Mouse (Mus musculus) forebrain, embryonic 14.5 days (tissue): ENCODE data around the gene Vkorc1l1. TPM values are rescaled to one million over a fixed set of nuclear protein-coding genes. Genes with fewer than 3 reads are reported as not detected.
"Not testable (repeated sequence)": the region's sequence is repeated elsewhere in the genome, so short reads cannot be mapped to it uniquely, and the experiment has no call there.

Experiments
- ATAC-seq: fragments of 200-750 bp; cut with Nextera tagmentation; 2 replicates; pipeline ENCODE4 v1.8.0; 2017; ENCODE audit warnings: mild to moderate bottlenecking, moderate library complexity
- DNase-seq: peaks from one replicate; pipeline ENCODE4 v3.0.0-alpha.2; 2015; ENCODE audit warnings: low spot score
- H3K27ac ChIP-seq: fragments of 300-500 bp; sonication (generic); 2 replicates; pipeline ENCODE4 v1.5.1; 2014; ENCODE audit warnings: low read depth, mild to moderate bottlenecking, control low read depth, low read length, moderate library complexity
- H3K27me3 ChIP-seq: fragments of 300-500 bp; sonication (generic); replicated peaks from 2 replicates; pipeline ENCODE4 v1.6.1; 2014; ENCODE audit warnings: low read length, control low read depth, mixed read lengths; ENCODE audit not compliant: control insufficient read depth, insufficient read depth
- H3K36me3 ChIP-seq: fragments of 300-500 bp; sonication (generic); 2 replicates; pipeline ENCODE4 v1.6.1; 2014; ENCODE audit warnings: low read length, control low read depth; ENCODE audit not compliant: control insufficient read depth, insufficient read depth
- H3K4me1 ChIP-seq: fragments of 300-500 bp; sonication (generic); 2 replicates; pipeline ENCODE4 v1.6.1; 2014; ENCODE audit warnings: antibody characterized with exemption, low read length, control low read depth; ENCODE audit not compliant: control insufficient read depth, insufficient read depth
- H3K4me2 ChIP-seq: fragments of 300-500 bp; sonication (generic); 2 replicates; pipeline ENCODE4 v1.6.1; 2014; ENCODE audit warnings: mild to moderate bottlenecking, control low read depth, low read length
- H3K4me3 ChIP-seq: fragments of 300-500 bp; sonication (generic); 2 replicates; pipeline ENCODE4 v1.5.1; 2014; ENCODE audit warnings: low read depth, low read length, control low read depth
- H3K9ac ChIP-seq: fragments of 300-500 bp; sonication (generic); 2 replicates; pipeline ENCODE4 v1.6.1; 2014; ENCODE audit warnings: mild to moderate bottlenecking, low read length, control low read depth, moderate library complexity
- H3K9me3 ChIP-seq: fragments of 300-500 bp; sonication (generic); replicated peaks from 2 replicates; pipeline ENCODE4 v1.6.1; 2016; ENCODE audit warnings: low read length, control low read depth, mixed read lengths; ENCODE audit not compliant: control insufficient read depth
- WGBS: fragments of 180-500 bp; shearing (Covaris S2); extraction: QIAGEN DNeasy Blood & Tissue Kit; methylation state at CpG from one replicate; pipeline ENCODE4 v1.1.7; 2014; 5-methylcytosine and 5-hydroxymethylcytosine counted together
- polyA plus RNA-seq: library from polyadenylated mRNA; unstranded; fragments of >200 nt; fragmentation: Nextera tagmentation; extraction: Ambion mirVana; gene quantifications from 2 replicates; pipeline ENCODE4 v1.2.1, GENCODE M21; 2014

Vkorc1l1 gene
- polyA plus RNA-seq, 1 experiment from 2014 or later, result 21.1 TPM

DNA sequence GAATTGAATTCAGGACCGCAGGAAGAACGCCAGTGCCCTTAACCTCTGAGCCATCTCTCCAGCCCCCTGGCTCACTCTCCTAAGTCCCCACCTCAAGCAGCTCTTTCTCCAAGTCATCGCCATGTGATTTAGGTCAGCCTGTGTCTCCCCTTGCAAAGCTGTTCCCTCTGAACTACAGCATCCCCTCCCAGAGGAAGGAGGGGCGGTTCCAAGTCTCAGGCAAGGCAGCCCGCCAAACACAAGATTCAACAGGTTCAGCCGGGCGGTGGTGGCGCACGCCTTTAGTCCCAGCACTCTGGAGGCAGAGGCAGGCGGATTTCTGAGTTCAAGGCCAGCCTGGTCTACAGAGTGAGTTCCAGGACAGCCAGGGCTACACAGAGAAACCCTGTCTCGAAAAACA, 26.3 kb upstream of the Vkorc1l1 start:
- ATAC-seq, H3K4me2 ChIP-seq, H3K4me1 ChIP-seq, DNase-seq, H3K27me3 ChIP-seq, H3K4me3 ChIP-seq, H3K9ac ChIP-seq, H3K27ac ChIP-seq, H3K36me3 ChIP-seq, H3K9me3 ChIP-seq: not testable (repeated sequence)
- WGBS, result 85% methylated on average over 11 of the region's 11 CpGs

DNA sequence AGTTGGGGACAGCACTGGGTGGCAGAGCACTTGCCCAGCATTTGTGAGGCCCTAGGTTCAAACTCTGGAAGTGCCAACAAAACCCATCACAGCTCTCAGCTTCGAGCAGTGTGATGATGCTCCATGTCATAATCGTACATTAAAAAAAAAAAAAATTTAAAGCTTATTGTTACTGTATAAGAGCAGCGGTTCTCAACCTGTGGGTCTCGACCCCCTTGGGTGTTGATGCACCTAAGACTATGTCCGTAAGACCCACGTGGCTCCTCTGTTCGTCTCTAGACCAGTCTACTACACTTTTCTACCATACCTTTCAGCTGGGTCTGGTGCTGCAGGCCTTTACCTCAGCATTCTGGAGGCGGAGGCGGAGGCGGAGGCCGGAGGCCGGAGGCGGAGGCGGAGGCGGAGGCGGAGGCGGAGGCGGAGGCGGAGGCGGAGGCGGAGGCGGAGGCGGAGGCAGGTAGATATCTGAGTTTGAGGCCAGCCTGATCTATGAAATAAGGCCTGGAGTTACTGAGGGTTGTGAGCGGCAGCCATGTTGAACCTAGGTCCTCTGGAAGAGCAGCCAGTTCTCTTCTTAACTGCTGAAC, 23.6 kb upstream of the Vkorc1l1 start:
- no peaks in the 10 kb centered on the region for H3K27me3 ChIP-seq
- no peaks in the 10 kb centered on the region for H3K4me1 ChIP-seq
- WGBS, result 90% methylated on average over 24 of the region's 24 CpGs
- no peak for ATAC-seq
- no peak for DNase-seq
- H3K4me3 ChIP-seq, result no peak overlapping the region
- H3K27ac ChIP-seq, result no peak overlapping the region
- H3K9ac ChIP-seq, result no peak overlapping the region
- no peaks in the 10 kb centered on the region for H3K9me3 ChIP-seq
- H3K4me2 ChIP-seq, result no peak overlapping the region
- no peaks in the 10 kb centered on the region for H3K36me3 ChIP-seq

DNA sequence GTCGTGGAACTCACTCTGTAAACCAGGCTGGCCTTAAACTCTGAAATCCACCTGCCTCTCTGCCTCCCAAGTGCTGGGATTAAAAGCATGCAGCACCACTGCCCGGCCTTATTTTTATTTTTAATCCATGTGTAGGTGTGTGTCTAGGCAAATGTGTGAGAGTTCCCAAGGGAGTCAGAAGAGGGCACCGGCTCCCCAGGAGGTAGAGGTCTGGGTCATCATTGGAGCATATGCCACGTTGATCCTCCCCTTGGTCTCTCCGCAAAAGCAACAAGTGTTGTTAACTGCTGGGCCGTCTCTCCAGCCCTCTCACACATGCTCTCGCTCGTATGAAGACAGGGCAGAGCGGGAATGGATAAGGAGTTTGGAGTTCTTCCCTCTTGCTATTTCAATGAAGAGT, 23.0 kb upstream of the Vkorc1l1 start:
- H3K9ac ChIP-seq, result no peak overlapping the region
- H3K36me3 ChIP-seq, result no peaks in the 10 kb centered on the region
- no peak for ATAC-seq
- H3K9me3 ChIP-seq, result no peaks in the 10 kb centered on the region
- no peak overlapping the region for H3K27ac ChIP-seq
- DNase-seq, result no peak
- WGBS, result 84% methylated on average over 9 of the region's 9 CpGs
- H3K4me2 ChIP-seq, result no peak overlapping the region
- no peak overlapping the region for H3K4me3 ChIP-seq
- no peaks in the 10 kb centered on the region for H3K4me1 ChIP-seq
- H3K27me3 ChIP-seq, result no peaks in the 10 kb centered on the region

DNA sequence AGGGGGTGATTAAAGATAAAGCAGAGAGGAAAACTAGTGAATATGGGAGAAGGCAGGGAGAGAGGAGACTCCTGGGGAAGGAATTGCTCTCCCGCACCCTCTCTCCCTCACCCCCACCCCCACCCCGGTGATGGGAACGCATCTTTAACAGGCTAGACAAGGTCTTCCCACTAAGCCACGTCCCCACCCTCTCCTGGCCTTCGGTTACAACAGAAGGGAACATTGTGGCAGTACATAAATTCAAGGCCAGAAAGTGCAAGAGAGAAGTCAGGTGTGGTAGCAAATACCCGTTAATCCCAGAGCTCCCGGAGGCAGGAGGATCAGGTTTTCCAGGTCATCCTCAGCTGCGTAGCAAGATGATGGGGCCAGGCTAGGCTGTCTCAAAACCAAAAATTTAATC, 22.4 kb upstream of the Vkorc1l1 start:
- H3K36me3 ChIP-seq, result no peaks in the 10 kb centered on the region
- 73% methylated on average over 8 of the region's 8 CpGs for WGBS
- no peak for ATAC-seq

DNA sequence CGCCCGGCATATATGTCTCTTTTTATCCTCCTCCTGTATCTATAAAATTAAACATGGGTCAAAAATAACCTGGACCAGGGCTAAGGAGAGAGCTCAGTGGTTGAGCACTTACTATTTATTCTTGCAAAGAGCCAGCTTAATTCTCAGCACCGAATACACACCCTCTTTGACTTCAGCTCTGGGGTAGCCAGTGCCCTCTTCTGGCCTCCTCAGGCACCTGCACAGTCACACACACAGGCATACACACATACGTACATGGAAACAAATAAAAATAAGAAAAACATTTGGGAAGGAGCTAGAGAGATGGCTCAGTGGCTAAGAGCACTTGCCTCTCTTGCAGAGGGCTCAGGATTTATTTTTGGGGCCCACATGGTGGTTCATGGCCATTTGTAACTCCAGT, 19.8 kb upstream of the Vkorc1l1 start:
- WGBS, result 95% methylated on average over 4 of the region's 4 CpGs
- H3K4me1 ChIP-seq, result no peaks in the 10 kb centered on the region
- no peak overlapping the region for H3K4me3 ChIP-seq
- H3K36me3 ChIP-seq, result no peaks in the 10 kb centered on the region
- ATAC-seq (no peak), DNase-seq (no peak)
- H3K27me3 ChIP-seq, result no peaks in the 10 kb centered on the region
- no peak overlapping the region for H3K4me2 ChIP-seq
- H3K9me3 ChIP-seq, result no peaks in the 10 kb centered on the region
- no peak overlapping the region for H3K27ac ChIP-seq
- H3K9ac ChIP-seq, result no peak overlapping the region

More for the DNA sequence above, 22.4 kb upstream of the Vkorc1l1 start:
- no peak for DNase-seq
- Histone ChIP-seq H3K4me1 (no peaks in the 10 kb centered on the region), H3K4me3 (no peak overlapping the region), H3K9me3 (no peaks in the 10 kb centered on the region), H3K27me3 (no peaks in the 10 kb centered on the region), H3K4me2 (no peak overlapping the region), H3K27ac (no peak overlapping the region), H3K9ac (no peak overlapping the region)

DNA sequence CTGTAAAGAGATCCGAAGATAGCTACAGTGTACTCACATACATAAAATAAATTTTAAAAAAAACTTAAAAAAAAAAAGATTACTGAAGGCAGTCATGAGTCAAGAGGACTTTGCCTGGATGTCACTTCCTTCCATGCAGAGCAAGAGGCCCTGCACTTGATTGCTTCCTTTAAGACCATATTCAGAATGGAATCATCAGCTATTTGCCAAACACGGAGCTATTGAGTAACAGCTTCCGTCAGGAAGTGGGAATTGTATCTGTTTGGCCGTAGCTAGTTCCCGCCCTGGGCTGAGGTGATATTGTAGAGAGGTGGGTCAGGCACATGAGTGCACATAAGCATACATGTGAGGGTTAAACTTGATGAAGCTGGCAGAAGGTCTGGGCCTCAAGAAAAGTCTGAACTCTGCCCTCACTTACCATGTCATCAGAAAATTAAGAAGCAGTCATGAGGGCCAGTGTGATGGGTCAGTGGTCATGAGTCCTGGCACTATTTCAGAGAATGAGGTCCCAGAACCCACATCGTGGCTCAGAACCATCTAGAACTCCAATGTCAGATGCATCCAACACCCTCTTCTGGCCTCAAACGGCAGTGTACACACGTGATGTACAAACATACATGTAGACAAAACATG, 16.8 kb upstream of the Vkorc1l1 start:
- H3K9me3 ChIP-seq, result no peaks in the 10 kb centered on the region
- no peaks in the 10 kb centered on the region for H3K4me1 ChIP-seq
- DNase-seq, result no peak
- WGBS, result 88% methylated on average over 8 of the region's 8 CpGs
- H3K9ac ChIP-seq, result no peak overlapping the region
- no peaks in the 10 kb centered on the region for H3K27me3 ChIP-seq
- H3K4me2 ChIP-seq, result no peak overlapping the region
- H3K36me3 ChIP-seq, result no peaks in the 10 kb centered on the region
- H3K4me3 ChIP-seq, result no peak overlapping the region
- ATAC-seq, result no peak
- no peak overlapping the region for H3K27ac ChIP-seq

DNA sequence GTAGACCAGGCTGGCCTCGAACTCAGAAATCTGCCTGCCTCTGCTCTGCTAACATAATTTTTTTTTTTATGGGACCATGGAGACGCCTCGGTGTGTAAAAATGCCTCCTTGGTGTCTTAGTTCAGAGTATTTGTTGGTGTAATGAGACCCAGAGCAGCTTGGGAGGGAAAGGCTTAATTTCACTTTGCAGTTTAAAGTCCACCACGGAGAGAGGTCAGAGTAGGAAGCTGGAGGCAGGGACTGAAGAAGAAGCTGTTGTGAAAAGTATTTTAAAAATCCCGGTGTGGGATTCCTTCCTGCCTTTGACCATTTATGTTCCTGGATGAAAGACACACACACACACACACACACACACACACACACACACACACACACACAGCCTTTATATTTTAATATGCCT, 15.8 kb upstream of the Vkorc1l1 start:
- no peak overlapping the region for H3K9ac ChIP-seq
- H3K9me3 ChIP-seq, result no peaks in the 10 kb centered on the region
- ATAC-seq (no peak), DNase-seq (no peak)
- no peaks in the 10 kb centered on the region for H3K36me3 ChIP-seq
- H3K4me2 ChIP-seq, result no peak overlapping the region
- H3K27me3 ChIP-seq, result no peaks in the 10 kb centered on the region
- H3K4me1 ChIP-seq, result no peaks in the 10 kb centered on the region
- no peak overlapping the region for H3K27ac ChIP-seq
- H3K4me3 ChIP-seq, result no peak overlapping the region
- 82% methylated on average over 5 of the region's 5 CpGs for WGBS

DNA sequence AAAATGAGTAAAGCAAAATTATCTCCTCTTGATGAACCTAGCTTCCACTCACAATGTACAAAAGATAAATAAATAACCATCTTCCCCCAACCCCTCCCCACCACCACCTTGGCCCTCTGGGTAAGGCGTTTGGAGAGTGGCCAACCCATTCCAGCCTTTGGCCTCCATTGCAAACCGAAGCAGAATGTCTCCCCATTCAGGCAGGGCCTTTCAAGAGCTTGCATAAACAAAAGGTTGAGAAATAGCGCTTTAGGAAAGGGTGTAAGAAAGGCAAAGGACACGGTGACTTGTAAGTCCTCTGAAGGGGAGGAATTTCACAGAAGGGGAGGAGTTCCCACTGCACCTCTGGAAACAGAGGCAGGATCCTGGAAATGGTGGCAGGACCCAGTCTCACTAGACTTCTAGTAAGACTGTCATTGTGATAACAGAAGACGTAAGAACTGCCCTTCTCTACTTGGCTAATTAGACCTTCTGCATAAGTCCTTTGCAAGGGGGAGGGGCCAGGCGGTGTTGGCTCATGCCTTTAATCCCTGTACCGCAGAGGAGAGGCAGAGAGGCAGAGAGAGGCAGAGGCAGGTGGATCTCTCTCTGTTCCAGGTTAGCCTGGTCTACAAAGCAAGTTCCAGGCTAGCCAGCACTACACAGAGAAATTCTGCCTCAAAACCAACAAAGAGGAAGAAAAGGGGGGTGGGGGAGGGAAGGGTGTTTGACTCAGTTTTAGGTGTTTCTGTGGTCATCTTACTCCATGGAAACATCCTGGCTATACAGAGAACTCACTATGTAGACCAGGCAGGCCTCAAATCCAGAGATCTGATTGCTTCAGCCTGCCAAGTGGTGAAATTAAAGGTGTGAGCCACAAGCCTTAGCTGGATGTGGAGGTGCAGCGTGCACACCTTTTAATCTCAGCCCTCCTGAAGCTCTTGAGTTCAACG, 11.6 kb upstream of the Vkorc1l1 start:
- Histone ChIP-seq H3K4me3 (no peak overlapping the region), H3K27ac (no peak overlapping the region), H3K9me3 (no peaks in the 10 kb centered on the region), H3K27me3 (no peaks in the 10 kb centered on the region), H3K36me3 (no peaks in the 10 kb centered on the region), H3K4me2 (no peak overlapping the region), H3K4me1 (no peaks in the 10 kb centered on the region), H3K9ac (no peak overlapping the region)
- no peak for DNase-seq
- no peak; the same call in 1 of the 2 replicates for ATAC-seq
- WGBS, result 32% methylated on average over 9 of the region's 9 CpGs

DNA sequence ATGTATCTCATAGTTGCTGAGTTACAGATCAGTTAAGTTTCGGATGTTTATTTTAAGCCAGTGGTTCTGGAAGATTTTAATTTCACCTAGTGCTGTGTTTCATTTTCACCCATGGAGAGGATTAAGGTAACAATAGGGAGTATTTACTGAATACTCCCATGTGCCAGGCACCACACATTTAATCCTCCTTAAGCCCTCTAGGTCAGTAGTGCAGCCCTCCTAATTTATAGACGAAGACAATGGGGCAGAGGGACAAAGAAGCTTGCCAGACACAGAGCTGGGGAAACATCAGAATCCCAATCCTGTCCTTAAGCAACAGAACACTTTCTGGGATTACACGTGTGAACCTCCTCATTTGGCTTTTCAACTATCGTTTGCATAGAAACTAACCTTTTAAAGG, 4.8 kb upstream of the Vkorc1l1 start:
- WGBS, result 6% methylated on average over 4 of the region's 4 CpGs
- Histone ChIP-seq H3K27me3 (no peaks in the 10 kb centered on the region), H3K9me3 (no peaks in the 10 kb centered on the region), H3K9ac (no peak overlapping the region), H3K4me2 (no peak overlapping the region), H3K27ac (no peak overlapping the region), H3K36me3 (no peaks in the 10 kb centered on the region), H3K4me1 (no peaks in the 10 kb centered on the region), H3K4me3 (no peak overlapping the region)
- no peak for ATAC-seq
- DNase-seq, result no peak
